Mouse (Mus musculus): ENCODE data around the gene Fam161a. TPM values are rescaled to one million over a fixed set of nuclear protein-coding genes. Genes with fewer than 3 reads are reported as not detected.

The Fam161a gene
- polyA plus RNA-seq, 1 experiment: 17.4 TPM

- DNase-seq (ENCODE audit: low spot score): peak; percentile 85
Observed at GRCm38 (mm10) chr11:22990393-22991126, 16.8 kb upstream of the Fam161a start, which contains the start of gene Cct4. Cct4 (plus strand) TSS chr11:22990519.

- DNase-seq (ENCODE audit: low spot score): no peak
Observed at GRCm38 (mm10) chr11:22991218-22991835, 16.0 kb upstream of the Fam161a start.

- DNase-seq (ENCODE audit: low spot score): no peak
Observed at GRCm38 (mm10) chr11:22994271-22994670, 13.1 kb upstream of the Fam161a start.

GRCm38 (mm10) chr11:22995461-22995860 lies 11.9 kb upstream of the Fam161a start:
- no peak for DNase-seq (ENCODE audit: low spot score)

- no peak for DNase-seq (ENCODE audit: low spot score)
Observed at GRCm38 (mm10) chr11:22998308-22998707, 9.0 kb upstream of the Fam161a start.

- no peak for DNase-seq (ENCODE audit: low spot score)
Observed at GRCm38 (mm10) chr11:23005276-23005675, 2.1 kb upstream of the Fam161a start.

- DNase-seq (ENCODE audit: low spot score): no peak
Observed at GRCm38 (mm10) chr11:23007166-23007480, 208 bp upstream of the Fam161a start.

- peak; percentile 77 for DNase-seq (ENCODE audit: low spot score)
Observed at GRCm38 (mm10) chr11:23008181-23008823, 971 bp downstream of the Fam161a start.

GRCm38 (mm10) chr11:23008824-23009200 lies 1.5 kb downstream of the Fam161a start:
- no peak for DNase-seq (ENCODE audit: low spot score)

GRCm38 (mm10) chr11:23013096-23013495 lies 5.8 kb downstream of the Fam161a start:
- no peak for DNase-seq (ENCODE audit: low spot score)

GRCm38 (mm10) chr11:23013580-23014294 lies 6.4 kb downstream of the Fam161a start:
- DNase-seq (ENCODE audit: low spot score): no peak

- no peak for DNase-seq (ENCODE audit: low spot score)
Observed at GRCm38 (mm10) chr11:23014996-23015395, 7.7 kb downstream of the Fam161a start.

GRCm38 (mm10) chr11:23017943-23018342 lies 10.6 kb downstream of the Fam161a start:
- no peak for DNase-seq (ENCODE audit: low spot score)

- no peak for DNase-seq (ENCODE audit: low spot score)
Observed at GRCm38 (mm10) chr11:23020116-23020770, 12.9 kb downstream of the Fam161a start.

- no peak for DNase-seq (ENCODE audit: low spot score)
Observed at GRCm38 (mm10) chr11:23020841-23021240, 13.5 kb downstream of the Fam161a start.

GRCm38 (mm10) chr11:23023155-23023554 lies 15.8 kb downstream of the Fam161a start:
- DNase-seq (ENCODE audit: low spot score): no peak

GRCm38 (mm10) chr11:23024169-23024568 lies 16.8 kb downstream of the Fam161a start:
- no peak for DNase-seq (ENCODE audit: low spot score)

- no peak for DNase-seq (ENCODE audit: low spot score)
Observed at GRCm38 (mm10) chr11:23028957-23029356, 21.6 kb downstream of the Fam161a start.

GRCm38 (mm10) chr11:23029399-23029798 lies 22.1 kb downstream of the Fam161a start:
- DNase-seq (ENCODE audit: low spot score): no peak

- no peak for DNase-seq (ENCODE audit: low spot score)
Observed at GRCm38 (mm10) chr11:23047252-23047651, 39.9 kb downstream of the Fam161a start.

GRCm38 (mm10) chr11:23047663-23048582 lies 40.6 kb downstream of the Fam161a start:
- no peak for DNase-seq (ENCODE audit: low spot score)

All from urinary bladder, adult 2 months (tissue).